Mouse (Mus musculus) ovary, postnatal 14 days (tissue): ENCODE results near the gene Diexf.

Experiments
- DNase-seq: peaks from one replicate; pipeline ENCODE4 v3.0.0; 2022; ENCODE audit warnings: low spot score

Gene Diexf

DNA sequence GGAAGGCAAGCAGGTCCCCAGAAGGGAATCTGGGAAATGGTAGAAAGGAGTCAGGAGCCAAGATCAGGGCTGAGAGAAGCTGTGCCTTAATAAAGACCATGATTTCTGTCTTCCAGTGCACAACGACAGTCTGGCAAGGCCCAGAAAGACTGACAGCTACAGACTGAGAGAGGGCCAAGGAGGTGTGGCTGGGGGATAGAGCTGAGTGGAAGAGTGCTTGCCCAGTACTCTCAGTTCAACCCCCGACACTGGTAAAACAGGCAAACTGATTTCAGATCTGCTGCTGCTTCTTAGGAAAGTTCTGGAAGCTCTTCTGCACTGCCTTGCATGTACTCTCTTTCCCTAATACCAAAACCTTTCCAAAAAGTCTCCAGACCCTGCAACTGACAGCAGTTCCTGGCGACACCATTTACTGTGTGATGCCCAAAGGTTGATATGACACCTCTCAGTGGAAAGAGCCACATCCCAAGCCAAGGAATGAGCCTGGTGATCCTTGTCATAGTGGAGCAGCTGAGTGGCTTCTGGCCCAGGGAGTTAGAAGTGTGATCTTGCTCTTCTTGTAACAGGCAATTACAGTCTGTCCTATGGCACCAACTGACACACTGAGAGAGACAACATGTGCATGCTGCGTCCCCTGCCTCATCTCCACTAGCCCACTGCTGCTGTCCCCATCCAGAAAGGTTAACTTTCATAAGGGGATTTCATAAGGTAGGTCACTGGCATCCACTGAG is 43.8 kb downstream of the Diexf start:
- DNase-seq = no peak

DNA sequence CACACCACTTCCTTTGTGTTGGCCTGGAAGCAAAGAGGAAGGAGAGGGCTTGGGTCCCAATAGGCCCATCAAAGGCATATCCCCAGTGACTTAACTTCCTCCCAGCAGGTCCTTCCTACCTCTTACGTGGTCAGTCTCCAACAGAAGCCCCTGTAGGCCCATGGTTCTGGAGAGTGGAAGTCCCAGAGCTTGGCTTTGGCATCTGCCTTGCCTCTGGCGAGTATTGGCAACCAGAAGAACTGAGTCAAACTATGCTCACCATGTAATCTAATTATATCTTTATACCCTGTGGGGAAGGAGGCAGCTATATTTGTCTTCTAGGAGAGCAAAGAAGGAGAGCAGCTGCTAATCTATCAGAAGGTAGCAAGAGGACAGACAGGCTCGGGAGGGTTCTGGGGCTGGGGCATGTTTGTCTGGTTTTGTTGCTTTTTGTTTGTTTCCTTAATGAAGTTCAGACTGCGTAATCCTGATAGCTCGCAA is 44.5 kb downstream of the Diexf start:
- DNase-seq = no peak

DNA sequence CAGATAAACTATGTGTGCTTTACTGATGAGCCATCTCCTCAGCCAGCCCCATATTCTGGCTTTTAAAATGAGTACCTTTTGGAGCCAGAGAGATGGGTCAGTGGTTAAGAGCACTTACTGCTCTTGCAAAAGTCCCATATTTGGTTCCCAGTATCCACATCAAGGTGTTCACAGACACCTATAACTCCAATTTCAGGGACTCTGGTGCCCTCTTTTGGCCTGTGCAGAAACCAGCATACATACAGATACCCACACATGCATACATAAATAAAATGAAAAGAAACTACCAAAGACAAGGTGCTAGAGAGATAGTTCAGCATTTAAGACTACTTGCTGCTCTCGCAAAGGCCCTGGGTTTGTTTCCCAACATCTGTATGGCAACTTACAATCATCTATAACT is 46.1 kb downstream of the Diexf start:
- DNase-seq = no peak

DNA sequence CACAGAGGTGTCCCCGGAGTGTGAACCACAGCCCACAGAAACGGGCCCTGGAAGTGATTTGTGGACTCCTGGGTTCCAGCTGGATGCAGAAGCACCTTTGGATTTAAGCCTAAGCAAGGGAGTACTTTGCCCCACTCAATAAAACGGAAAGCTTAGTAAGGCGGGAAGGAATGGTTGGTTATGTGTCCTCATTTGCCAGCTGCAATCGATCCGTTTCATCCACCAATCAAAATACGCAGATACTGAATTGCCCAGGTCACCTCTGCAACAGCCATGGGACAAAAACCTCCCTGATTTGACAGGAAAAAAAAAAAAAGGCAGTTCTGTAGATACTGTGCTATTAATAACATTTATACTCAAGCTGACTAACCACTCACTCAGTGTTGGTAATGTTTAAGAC is 47.0 kb downstream of the Diexf start:
- no peak for DNase-seq

DNA sequence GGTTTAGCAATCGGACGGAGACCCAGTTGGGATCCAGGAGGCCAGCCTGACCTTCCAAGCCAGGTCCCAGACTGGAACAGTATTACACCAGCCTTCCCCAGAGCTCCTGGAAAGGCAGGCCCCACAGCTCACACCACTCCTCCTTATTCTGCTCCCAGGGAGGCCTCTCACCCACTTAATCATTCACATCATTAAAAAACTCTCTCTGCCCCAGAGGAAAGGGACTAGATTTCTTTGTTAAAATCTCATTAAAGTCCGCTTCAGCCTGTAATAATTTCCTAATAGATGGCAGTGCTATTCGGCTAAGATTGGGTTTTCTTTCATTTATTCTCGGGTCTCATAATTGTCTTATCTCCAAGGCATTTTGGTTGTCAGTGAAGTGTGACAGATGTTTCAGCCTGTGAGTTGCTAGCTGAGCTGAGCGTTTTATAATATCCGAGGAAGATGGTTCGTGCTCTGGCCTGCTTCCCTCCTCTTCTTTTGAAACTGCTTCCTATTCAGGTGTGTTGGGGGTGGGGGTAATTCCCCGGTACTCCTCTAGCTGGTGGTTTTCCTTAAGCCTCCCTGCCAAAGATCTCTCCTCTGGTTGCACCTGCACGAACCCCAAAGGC is 47.7 kb downstream of the Diexf start:
- no peak for DNase-seq

DNA sequence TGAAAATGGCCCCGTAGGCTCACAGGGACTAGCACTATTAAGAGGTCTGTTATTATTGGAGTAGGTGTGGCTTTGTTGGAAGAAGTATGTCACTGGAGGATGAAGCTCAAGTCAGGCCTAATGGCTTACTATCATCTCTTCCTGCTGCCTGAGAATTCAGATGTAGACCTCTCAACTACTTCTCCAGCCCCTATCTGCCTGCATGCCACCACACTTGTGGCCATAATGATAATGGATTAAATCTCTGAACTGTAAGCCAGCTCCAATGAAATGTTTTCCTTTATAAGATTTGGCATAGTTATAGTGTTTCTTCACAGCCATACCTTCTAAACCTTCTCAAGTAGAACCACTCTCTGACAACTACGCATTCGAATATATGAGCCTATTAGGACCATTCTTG is 67.5 kb downstream of the Diexf start:
- no peak for DNase-seq

DNA sequence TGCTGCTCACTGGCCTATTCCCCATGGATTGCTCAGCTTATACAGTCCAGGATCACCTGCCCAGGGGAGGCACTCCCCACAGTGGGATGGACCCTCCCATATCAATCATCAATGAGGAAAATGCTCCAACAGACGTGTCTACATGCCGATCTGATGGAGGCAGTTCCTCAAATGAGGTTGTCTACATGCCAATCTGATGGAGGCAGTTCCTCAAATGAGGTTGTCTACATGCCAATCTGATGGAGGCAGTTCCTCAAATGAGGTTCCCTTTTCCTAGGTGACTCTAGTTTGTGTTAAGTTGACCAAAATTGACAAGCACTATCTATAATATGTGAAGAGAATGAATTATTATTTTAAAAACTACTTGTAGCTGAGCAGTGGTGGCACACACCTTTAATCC is 69.9 kb downstream of the Diexf start:
- DNase-seq = no peak

DNA sequence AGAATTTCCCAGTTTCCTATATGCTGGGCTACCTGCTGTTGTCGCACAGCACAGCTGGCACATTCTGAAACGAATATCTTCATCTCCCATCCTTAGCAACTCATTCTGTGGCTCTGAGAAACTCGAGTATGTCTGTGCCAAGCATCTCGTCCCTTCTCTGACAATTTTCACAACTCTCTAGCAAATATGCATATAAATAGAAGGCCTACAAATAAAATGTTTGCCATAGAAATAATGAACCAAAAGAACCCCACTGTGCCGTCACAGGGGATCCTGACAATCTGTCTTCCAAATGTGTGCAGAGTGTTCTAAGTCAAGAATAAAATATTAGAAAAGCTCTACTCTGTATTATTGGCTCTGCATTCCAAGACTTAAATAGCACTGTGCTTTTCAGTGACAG is 70.5 kb downstream of the Diexf start:
- no peak for DNase-seq

DNA sequence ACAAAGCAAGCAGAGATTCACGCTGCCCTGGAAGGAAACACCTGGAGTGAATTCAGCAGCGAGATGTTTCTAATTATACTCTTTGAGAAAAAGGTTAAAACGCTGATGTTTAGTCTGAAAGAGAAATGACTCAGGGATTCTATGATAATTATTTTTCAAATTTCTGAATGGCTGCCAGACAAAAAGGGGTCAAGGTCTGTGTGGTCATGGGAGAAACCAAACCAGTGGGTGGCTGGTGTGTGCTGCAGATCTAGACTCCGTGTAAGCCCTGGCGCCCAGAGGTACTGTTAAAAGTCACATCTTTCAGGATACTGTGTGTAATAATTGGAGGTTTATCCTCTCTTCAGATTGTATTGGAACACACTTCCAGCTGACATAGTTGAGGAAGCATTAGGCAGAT is 75.7 kb downstream of the Diexf start:
- DNase-seq = no peak

DNA sequence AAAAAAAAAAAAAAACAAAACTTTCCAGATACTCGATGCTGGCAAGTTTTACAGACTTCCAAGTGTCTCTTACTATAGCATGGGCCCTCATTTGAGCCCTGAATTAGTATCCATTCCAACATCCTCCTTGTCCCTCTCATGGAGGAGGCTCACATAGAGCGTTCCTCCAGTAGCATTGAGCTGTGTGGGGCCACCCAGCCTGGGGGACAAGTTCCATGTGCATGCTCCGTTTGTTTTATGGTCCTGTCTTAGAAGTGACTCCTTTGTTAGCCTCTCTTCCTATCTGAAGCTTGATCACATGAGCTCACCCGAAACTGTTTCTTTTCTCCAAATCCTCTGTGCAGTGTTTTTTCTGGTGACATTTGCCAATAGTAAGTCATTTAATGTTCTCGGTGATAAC is 77.0 kb downstream of the Diexf start:
- no peak for DNase-seq

DNA sequence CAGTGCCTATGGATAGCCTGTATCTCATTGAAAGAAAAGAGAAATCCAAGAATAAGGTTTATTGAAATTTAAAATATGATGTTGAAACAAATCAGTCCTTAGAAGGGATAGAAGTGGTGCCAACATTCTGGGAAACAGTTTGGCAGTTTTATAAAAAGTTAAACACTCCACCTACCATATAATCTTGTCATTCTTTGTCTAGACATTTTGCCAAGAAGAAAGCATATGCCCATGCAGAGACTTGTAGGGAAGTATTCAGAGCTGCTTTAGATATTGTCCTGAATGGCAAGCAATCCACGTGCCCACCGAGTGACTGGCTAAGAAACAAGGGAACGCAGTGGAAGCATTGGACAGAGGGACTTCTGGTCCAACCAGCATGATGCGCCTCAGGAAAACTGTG is 82.5 kb downstream of the Diexf start:
- DNase-seq = no peak

DNA sequence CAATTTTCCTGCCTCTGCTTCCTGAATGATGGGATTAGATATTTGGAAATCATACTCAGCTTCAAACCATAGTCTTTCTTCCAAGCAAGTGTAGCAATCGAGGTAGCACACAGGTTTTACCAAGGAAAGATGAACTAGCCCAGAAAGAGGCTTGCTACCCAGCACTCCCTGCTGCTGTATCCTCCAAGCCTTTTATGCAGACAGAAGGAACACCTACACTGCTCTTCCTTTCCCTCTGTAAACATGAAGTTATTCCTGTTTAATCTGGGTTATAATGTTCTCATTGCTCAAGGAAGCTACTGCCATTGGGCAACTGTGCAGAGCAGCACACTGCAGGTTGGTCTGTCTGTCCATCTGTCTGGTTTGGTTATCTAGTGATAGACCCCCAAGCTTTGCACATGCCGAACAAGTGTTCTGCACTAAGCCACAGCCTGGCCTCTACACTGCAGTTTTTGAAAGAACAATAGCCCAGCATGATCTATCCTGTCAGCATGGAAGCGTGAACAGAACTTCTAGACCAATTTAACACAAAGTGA is 87.2 kb downstream of the Diexf start:
- DNase-seq = no peak
